ENCODE assay signal across 10 mouse cellular contexts in genomic region chr6:119105651-119106595, GRCm38 (mm10).
DNase-seq lines count a peak whose midpoint lies in the region; ATAC-seq lines count a peak whose summit lies in the region.
"Had no signal": no experiment of that assay in that cellular context is flagged by ENCODE, and none has a peak within 500 bp of the region (broad histone marks: within the 10 kb centered on the region; RNA-seq: fewer than 3 reads in every experiment).

No protein-coding gene starts in this region.

- 27% methylated on average over 11 of the region's 11 CpGs for WGBS in heart, embryonic 11.5 days (ENCODE audit: insufficient replicate concordance)
- 18% methylated on average over 11 of the region's 11 CpGs for WGBS in forebrain, embryonic 11.5 days
- WGBS in limb, embryonic 15.5 days, result 19% methylated on average over 11 of the region's 11 CpGs

- peaks cover 17% of the 10 kb centered on the region; the same call in 1 of the 2 replicates for H3K27me3 ChIP-seq in heart, embryonic 11.5 days (ENCODE audit: control insufficient read depth, insufficient read depth, low read length)
- peaks cover 25% of the 10 kb centered on the region for H3K27me3 ChIP-seq in forebrain, embryonic 11.5 days (ENCODE audit: control insufficient read depth, insufficient read depth, low read length)
- peaks cover 26% of the 10 kb centered on the region for H3K27me3 ChIP-seq in limb, embryonic 15.5 days

- no peaks in the 10 kb centered on the region for H3K9me3 ChIP-seq in heart, embryonic 11.5 days (replicated peaks; ENCODE audit: control insufficient read depth, low read length)
- H3K9me3 ChIP-seq in forebrain, embryonic 11.5 days (ENCODE audit: control insufficient read depth, low read length), result no peaks in the 10 kb centered on the region
- H3K9me3 ChIP-seq in limb, embryonic 15.5 days, result no peaks in the 10 kb centered on the region

- H3K4me2 ChIP-seq in heart, embryonic 11.5 days, result peak overlapping the region; percentile 98
- H3K4me2 ChIP-seq in forebrain, embryonic 11.5 days (ENCODE audit: low read depth, low read length, severe bottlenecking), result peak overlapping the region; percentile 99
- peak overlapping the region; percentile 91 for H3K4me2 ChIP-seq in limb, embryonic 15.5 days

- H3K9ac ChIP-seq in heart, embryonic 11.5 days (ENCODE audit: low read depth, low read length), result no peak overlapping the region
- no peak overlapping the region for H3K9ac ChIP-seq in forebrain, embryonic 11.5 days (ENCODE audit: low read length)
- H3K9ac ChIP-seq in limb, embryonic 15.5 days, result no peak overlapping the region
- H3K9ac ChIP-seq: liver, embryonic 14.5 days had no signal

- DNase-seq in heart, postnatal 4 days, result no peak
- peak; percentile 68 to 76 for DNase-seq in cerebellum, adult 18-20 months
- no peak for DNase-seq in forebrain, embryonic 11.5 days (ENCODE audit: low spot score)
- no peak for DNase-seq in embryo, embryonic 10.5 days (ENCODE audit: low spot score)
- no peak for DNase-seq in layer of hippocampus, adult 9-10 months (ENCODE audit: low spot score)
- DNase-seq: retina, postnatal 1 day had no signal

- H3K27ac ChIP-seq in heart, embryonic 11.5 days (ENCODE audit: low read depth, low read length), result no peak overlapping the region
- H3K27ac ChIP-seq in forebrain, embryonic 11.5 days (ENCODE audit: low read depth, low read length), result no peak overlapping the region
- no peak overlapping the region for H3K27ac ChIP-seq in limb, embryonic 15.5 days
- H3K27ac ChIP-seq: liver, embryonic 14.5 days had no signal

- no peak overlapping the region for H3K4me3 ChIP-seq in heart, embryonic 11.5 days (ENCODE audit: low read depth, low read length)
- H3K4me3 ChIP-seq in forebrain, embryonic 11.5 days (ENCODE audit: low read depth, low read length), result no peak overlapping the region
- H3K4me3 ChIP-seq in limb, embryonic 15.5 days, result peak overlapping the region; percentile 68

- ATAC-seq in heart, embryonic 11.5 days (replicated peaks; ENCODE audit: insufficient number of reproducible peaks, low FRiP score, low TSS enrichment), result no peak
- no peak for ATAC-seq in forebrain, embryonic 11.5 days (replicated peaks; ENCODE audit: low FRiP score)
- no peak for ATAC-seq in limb, embryonic 15.5 days (ENCODE audit: insufficient number of reproducible peaks, low FRiP score, low TSS enrichment, low read depth)
- no peak for ATAC-seq in inflammation-experienced regulatory T-cells, adult 6 months

- peaks cover 33% of the 10 kb centered on the region for H3K4me1 ChIP-seq in heart, embryonic 11.5 days (ENCODE audit: control insufficient read depth, insufficient read depth, low read length)
- no peaks in the 10 kb centered on the region for H3K4me1 ChIP-seq in forebrain, embryonic 11.5 days (replicated peaks; ENCODE audit: control insufficient read depth, insufficient read depth, low read length)
- H3K4me1 ChIP-seq in limb, embryonic 15.5 days, result peaks cover 32% of the 10 kb centered on the region

- no peaks in the 10 kb centered on the region for H3K36me3 ChIP-seq in heart, embryonic 11.5 days (ENCODE audit: control insufficient read depth, insufficient read depth, low read length)
- no peaks in the 10 kb centered on the region for H3K36me3 ChIP-seq in forebrain, embryonic 11.5 days (ENCODE audit: control insufficient read depth, insufficient read depth, low read length)
- no peaks in the 10 kb centered on the region for H3K36me3 ChIP-seq in limb, embryonic 15.5 days

Comparison
In these comparisons a context has a peak if more than half of its experiments do, and no peak if none do; other contexts are left out.
1. DNase-seq: peak in cerebellum, adult 18-20 months (2 of 2); none in heart, postnatal 4 days (single experiment), forebrain, embryonic 11.5 days (single experiment), embryo, embryonic 10.5 days (single experiment) and layer of hippocampus, adult 9-10 months (single experiment).
2. Peak in every context shown above with its lines, with median percentiles within 50 percentile points of each other: H3K4me2 ChIP-seq.